In genomic region chr4:86031041-86031440, GRCm38 (mm10) we compare ENCODE assay signal across 12 mouse cellular contexts.
DNase-seq lines count a peak whose midpoint lies in the region; ATAC-seq lines count a peak whose summit lies in the region.
"Had no signal": no experiment of that assay in that cellular context is flagged by ENCODE, and none has a peak within 500 bp of the region (broad histone marks: within the 10 kb centered on the region; RNA-seq: fewer than 3 reads in every experiment).

No protein-coding gene starts in this region.

- no peaks in the 10 kb centered on the region for H3K27me3 ChIP-seq in midbrain, embryonic 12.5 days
- H3K27me3 ChIP-seq in midbrain, embryonic 16.5 days (ENCODE audit: control insufficient read depth, insufficient read depth, low read depth, low read length): no peaks in the 10 kb centered on the region
- H3K27me3 ChIP-seq: hindbrain, embryonic 13.5 days had no signal

- no peaks in the 10 kb centered on the region for H3K36me3 ChIP-seq in midbrain, embryonic 12.5 days
- no peaks in the 10 kb centered on the region for H3K36me3 ChIP-seq in midbrain, embryonic 16.5 days (ENCODE audit: control insufficient read depth, insufficient read depth, low read length)
- H3K36me3 ChIP-seq: G1E; hindbrain, embryonic 13.5 days; limb, embryonic 10.5 days had no signal

- H3K4me2 ChIP-seq in midbrain, embryonic 12.5 days (replicated peaks): peak overlapping the region; percentile 23; the same call in 1 of the 2 replicates
- H3K4me2 ChIP-seq in midbrain, embryonic 16.5 days (ENCODE audit: low read length): no peak overlapping the region
- H3K4me2 ChIP-seq: hindbrain, embryonic 13.5 days had no signal

- H3K4me1 ChIP-seq in midbrain, embryonic 12.5 days: peaks cover 4% of the 10 kb centered on the region
- H3K4me1 ChIP-seq in midbrain, embryonic 16.5 days (ENCODE audit: control insufficient read depth, insufficient read depth, low read length): peaks cover 3% of the 10 kb centered on the region; the same call in 1 of the 2 replicates

- H3K27ac ChIP-seq in midbrain, embryonic 12.5 days (replicated peaks): no peak overlapping the region
- H3K27ac ChIP-seq in midbrain, embryonic 16.5 days (ENCODE audit: low read length): no peak overlapping the region
- H3K27ac ChIP-seq: hindbrain, embryonic 13.5 days; limb, embryonic 10.5 days had no signal

- no peaks in the 10 kb centered on the region for H3K9me3 ChIP-seq in midbrain, embryonic 12.5 days
- H3K9me3 ChIP-seq in midbrain, embryonic 16.5 days (replicated peaks; ENCODE audit: control insufficient read depth, low read length, poor library complexity, severe bottlenecking): no peaks in the 10 kb centered on the region
- H3K9me3 ChIP-seq: G1E; hindbrain, embryonic 13.5 days; limb, embryonic 10.5 days had no signal

- no peak overlapping the region for H3K4me3 ChIP-seq in midbrain, embryonic 12.5 days
- H3K4me3 ChIP-seq in midbrain, embryonic 16.5 days (ENCODE audit: low read depth, low read length): no peak overlapping the region
- H3K4me3 ChIP-seq: hindbrain, embryonic 13.5 days; limb, embryonic 10.5 days had no signal

- peak; percentile 63 to 80 for DNase-seq in adrenal gland, postnatal 36 days
- DNase-seq in heart, postnatal 10 days: peak; percentile 37 to 42
- DNase-seq in lung, postnatal 4 days: peak; percentile 31 to 38
- no peak for DNase-seq in right cerebral cortex, adult 18-20 months
- no peak for DNase-seq in yolk sac, embryonic 10.5 days (ENCODE audit: low spot score)
- DNase-seq: cerebellum, postnatal 14 days; thymus, postnatal 36 days had no signal

- no peak for ATAC-seq in midbrain, embryonic 12.5 days (ENCODE audit: low FRiP score, low read depth)
- ATAC-seq in midbrain, embryonic 16.5 days: no peak

- 11% methylated on average over 8 of the region's 8 CpGs for WGBS in midbrain, embryonic 12.5 days
- WGBS in midbrain, embryonic 16.5 days: 6% methylated on average over 8 of the region's 8 CpGs

- H3K9ac ChIP-seq in midbrain, embryonic 12.5 days (replicated peaks): no peak overlapping the region; the same call in 1 of the 2 replicates
- H3K9ac ChIP-seq in midbrain, embryonic 16.5 days (ENCODE audit: low read depth, low read length): no peak overlapping the region
- H3K9ac ChIP-seq: hindbrain, embryonic 13.5 days had no signal

- intact Hi-C loops in heart, postnatal 10 days (cut with DNase I): no loop called here

Comparison
In these comparisons a context has a peak if more than half of its experiments do, and no peak if none do; other contexts are left out.
1. DNase-seq: peak in adrenal gland, postnatal 36 days (2 of 2), heart, postnatal 10 days (2 of 2) and lung, postnatal 4 days (2 of 2); none in right cerebral cortex, adult 18-20 months (single experiment) and yolk sac, embryonic 10.5 days (single experiment).